Mouse (Mus musculus) MEL-GATA-1-ER (cell line): ENCODE results near the gene Osbpl6.

Experiments
- DNase-seq: peaks from one replicate; pipeline ENCODE4 v3.0.0-alpha.2; 2012; ENCODE audit warnings: low read depth; ENCODE audit errors: extremely low read depth

Osbpl6 gene

GRCm38 (mm10) chr2:76421411-76421924 lies 15.2 kb downstream of the Osbpl6 start:
- no peak for DNase-seq

- no peak for DNase-seq
Measured at GRCm38 (mm10) chr2:76426816-76427215, 20.5 kb downstream of the Osbpl6 start.

- DNase-seq: no peak
Measured at GRCm38 (mm10) chr2:76429318-76429717, 23.0 kb downstream of the Osbpl6 start.

GRCm38 (mm10) chr2:76429855-76430254 lies 23.5 kb downstream of the Osbpl6 start:
- no peak for DNase-seq

- no peak for DNase-seq
Measured at GRCm38 (mm10) chr2:76430539-76430938, 24.2 kb downstream of the Osbpl6 start.

GRCm38 (mm10) chr2:76434224-76434623 lies 27.9 kb downstream of the Osbpl6 start:
- no peak for DNase-seq

GRCm38 (mm10) chr2:76435667-76436239 lies 29.4 kb downstream of the Osbpl6 start:
- DNase-seq: no peak

- no peak for DNase-seq
Measured at GRCm38 (mm10) chr2:76437372-76437771, 31.1 kb downstream of the Osbpl6 start.

- no peak for DNase-seq
Measured at GRCm38 (mm10) chr2:76439540-76439939, 33.2 kb downstream of the Osbpl6 start.

GRCm38 (mm10) chr2:76442086-76442485 lies 35.8 kb downstream of the Osbpl6 start:
- DNase-seq: no peak

- DNase-seq: no peak
Measured at GRCm38 (mm10) chr2:76449836-76450355, 43.6 kb downstream of the Osbpl6 start.

- no peak for DNase-seq
Measured at GRCm38 (mm10) chr2:76466723-76467122, 60.4 kb downstream of the Osbpl6 start.

GRCm38 (mm10) chr2:76468204-76468603 lies 61.9 kb downstream of the Osbpl6 start:
- DNase-seq: no peak

- DNase-seq: no peak
Measured at GRCm38 (mm10) chr2:76469091-76469750, 62.9 kb downstream of the Osbpl6 start.

GRCm38 (mm10) chr2:76469751-76470099 lies 63.4 kb downstream of the Osbpl6 start:
- no peak for DNase-seq

GRCm38 (mm10) chr2:76470391-76470790 lies 64.1 kb downstream of the Osbpl6 start:
- DNase-seq: no peak

GRCm38 (mm10) chr2:76475788-76476187 lies 69.5 kb downstream of the Osbpl6 start:
- peak; percentile 19 for DNase-seq

- DNase-seq: no peak
Measured at GRCm38 (mm10) chr2:76488764-76489163, 82.5 kb downstream of the Osbpl6 start.

GRCm38 (mm10) chr2:76490198-76490597 lies 83.9 kb downstream of the Osbpl6 start:
- DNase-seq: no peak

GRCm38 (mm10) chr2:76491371-76491770 lies 85.1 kb downstream of the Osbpl6 start:
- DNase-seq: no peak

- DNase-seq: no peak
Measured at GRCm38 (mm10) chr2:76492224-76492623, 85.9 kb downstream of the Osbpl6 start.

GRCm38 (mm10) chr2:76496006-76496748 lies 89.9 kb downstream of the Osbpl6 start:
- no peak for DNase-seq
